Mouse (Mus musculus) heart, adult 2 months (tissue): ENCODE measurements around the gene Itgb3bp. TPM values are rescaled to one million over a fixed set of nuclear protein-coding genes. Genes with fewer than 3 reads are reported as not detected.

Experiments
- DNase-seq, 2 experiments: peaks; one replicate each; pipeline ENCODE4 v3.0.0; 2021
- H3K27ac ChIP-seq: fragments of 200-600 bp; 2 replicates; pipeline ENCODE4 v1.8.1; 2022
- H3K27me3 ChIP-seq: fragments of 200-500 bp; 2 replicates; pipeline ENCODE4 v1.6.1; 2012; ENCODE audit warnings: mild to moderate bottlenecking, low read length, inconsistent platforms, mixed read lengths; ENCODE audit not compliant: control insufficient read depth, insufficient read depth
- H3K36me3 ChIP-seq: fragments of 200-500 bp; 2 replicates; pipeline ENCODE4 v1.6.1; 2012; ENCODE audit warnings: low read length, inconsistent platforms; ENCODE audit not compliant: control insufficient read depth, insufficient read depth
- H3K4me1 ChIP-seq: fragments of 200-500 bp; 2 replicates; pipeline ENCODE4 v1.6.1; 2011; ENCODE audit warnings: low read length; ENCODE audit not compliant: control insufficient read depth, insufficient read depth
- H3K4me3 ChIP-seq: fragments of 200-600 bp; 2 replicates; pipeline ENCODE4 v1.8.1; 2022
- H3K79me2 ChIP-seq: fragments of 200-500 bp; replicated peaks from 2 replicates; pipeline ENCODE4 v1.6.1; 2012; ENCODE audit warnings: mild to moderate bottlenecking, inconsistent platforms, low read length, moderate library complexity, mixed read lengths; ENCODE audit not compliant: control insufficient read depth, insufficient read depth
- H3K9ac ChIP-seq: fragments of 200-500 bp; 2 replicates; pipeline ENCODE4 v1.6.1; 2012; ENCODE audit warnings: low read depth, mild to moderate bottlenecking, control low read depth, inconsistent platforms, low read length, mixed read lengths
- CTCF ChIP-seq: fragments of 200-600 bp; IDR thresholded peaks from 2 replicates; pipeline ENCODE4 v1.8.1; 2022; ENCODE audit warnings: antibody characterized with exemption, mild to moderate bottlenecking, moderate library complexity
- EP300 ChIP-seq: fragments of 200-500 bp; IDR thresholded peaks from 2 replicates; pipeline ENCODE4 v1.6.1; 2011; ENCODE audit warnings: low read depth, low read length, control low read depth; ENCODE audit not compliant: insufficient read depth
- POLR2A ChIP-seq: fragments of 200-500 bp; IDR thresholded peaks from 2 replicates; pipeline ENCODE4 v1.6.1; 2011; ENCODE audit warnings: mild to moderate bottlenecking, low read depth, low read length, control low read depth; ENCODE audit not compliant: insufficient read depth
- WGBS: fragments of 180-500 bp; shearing (Covaris S2); methylation state at CpG from one replicate; pipeline ENCODE4 v1.1.7; 2018; 5-methylcytosine and 5-hydroxymethylcytosine counted together
- intact Hi-C: fragments of 180-260 bp; cut with DNase I; formaldehyde crosslinking; loops from one replicate; pipeline ENCODE4 v1.15.1; 2025
- polyA plus RNA-seq: library from polyadenylated mRNA; depleted of rRNA; stranded (reverse); fragments of >200 nt; gene quantifications from 2 replicates; pipeline ENCODE4 v1.2.3, GENCODE M21; 2012
- total RNA-seq, 2 experiments: library from RNA; stranded (reverse); gene quantifications; 2 replicates each; pipeline ENCODE4 v1.2.3; 2021

Gene Itgb3bp
- total and polyA plus RNA-seq, 3 experiments = 0.86 to 5.0 (median 4.9) TPM

DNA sequence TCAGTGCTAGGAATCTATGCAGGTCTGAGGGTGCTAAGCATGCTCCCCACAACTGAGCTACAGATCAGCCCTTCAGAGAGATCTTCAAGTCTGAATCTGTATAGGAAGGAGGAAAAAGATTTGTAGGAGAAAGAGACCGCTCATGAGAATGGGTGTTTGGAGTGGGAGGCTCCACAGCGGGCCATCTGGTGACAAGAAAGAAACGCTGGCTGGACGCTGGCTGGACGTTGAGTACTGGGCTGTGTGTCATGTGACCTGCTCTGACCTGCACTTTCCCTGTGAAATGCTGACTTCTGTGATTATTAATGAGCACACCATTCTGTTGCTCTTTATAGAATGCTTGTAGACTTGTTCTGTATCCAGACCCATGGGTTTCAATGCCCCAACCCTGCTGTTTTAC, 39.7 kb upstream of the Itgb3bp start:
- Histone ChIP-seq H3K27me3 (no peaks in the 10 kb centered on the region), H3K36me3 (peaks cover 2% of the 10 kb centered on the region; the same call in 1 of the 2 replicates), H3K27ac (peak overlapping the region; percentile 62), H3K4me3 (no peak overlapping the region), H3K79me2 (no peaks in the 10 kb centered on the region), H3K4me1 (peaks cover 3% of the 10 kb centered on the region), H3K9ac (no peak overlapping the region)
- intact Hi-C loops = no loop called here
- TF ChIP-seq POLR2A (no peak), CTCF (no peak)
- 54% methylated on average over 5 of the region's 5 CpGs for WGBS
- peak; percentile 53 to 63 for DNase-seq

DNA sequence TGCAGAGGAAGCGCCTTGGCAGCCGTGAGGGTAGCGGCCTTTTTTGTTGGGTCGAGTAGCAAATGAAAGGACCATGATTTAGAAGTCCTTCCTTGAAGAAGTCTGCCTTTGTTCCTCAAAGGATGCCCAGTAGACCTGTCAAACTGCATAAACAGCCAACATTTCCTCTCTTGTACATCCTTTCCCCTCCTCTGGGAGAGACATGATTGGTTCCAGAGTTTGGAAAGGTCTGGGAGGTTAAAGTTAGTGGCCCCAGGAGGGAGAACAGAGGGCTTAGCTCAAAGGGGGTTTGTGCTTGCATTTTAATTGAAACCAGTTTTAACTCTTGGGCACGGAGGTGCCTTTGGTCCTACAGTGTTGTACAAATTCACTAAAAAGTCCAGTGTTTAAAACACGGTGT, 36.9 kb upstream of the Itgb3bp start:
- DNase-seq = no peak
- TF ChIP-seq POLR2A (no peak), CTCF (no peak), EP300 (no peak)
- Histone ChIP-seq H3K27me3 (no peaks in the 10 kb centered on the region), H3K27ac (no peak overlapping the region), H3K36me3 (peaks cover 2% of the 10 kb centered on the region; the same call in 1 of the 2 replicates), H3K4me3 (no peak overlapping the region), H3K4me1 (no peaks in the 10 kb centered on the region; the same call in 1 of the 2 replicates), H3K79me2 (no peaks in the 10 kb centered on the region), H3K9ac (no peak overlapping the region)
- intact Hi-C loops = no loop called here
- 88% methylated on average over 6 of the region's 6 CpGs for WGBS

DNA sequence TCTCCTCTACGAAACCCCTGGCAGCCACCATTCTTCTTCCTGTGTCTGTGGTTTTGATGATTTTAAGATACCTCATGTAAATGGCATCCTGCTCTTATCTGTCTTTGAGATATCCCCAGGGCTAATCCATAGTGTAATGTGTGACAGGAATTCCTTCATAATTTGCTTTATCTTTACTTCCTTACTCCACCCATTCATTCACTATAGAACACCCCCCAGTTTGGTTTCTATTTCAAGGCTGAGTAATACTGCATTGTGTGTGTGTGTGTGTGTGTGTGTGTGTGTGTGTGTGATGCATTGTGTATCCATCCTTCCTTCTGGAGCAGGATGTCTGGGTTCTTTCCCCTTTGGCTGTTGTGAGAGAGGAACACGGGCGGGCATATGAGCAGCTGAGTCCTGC, 29.7 kb upstream of the Itgb3bp start:
- Histone ChIP-seq H3K27me3 (no peaks in the 10 kb centered on the region), H3K9ac (no peak overlapping the region), H3K4me3 (no peak overlapping the region), H3K27ac (no peak overlapping the region), H3K4me1 (peaks cover 6% of the 10 kb centered on the region), H3K36me3 (peaks cover 2% of the 10 kb centered on the region; the same call in 1 of the 2 replicates), H3K79me2 (no peaks in the 10 kb centered on the region)
- intact Hi-C loops = loop anchor here (10.0 kb wide), 1 partner anchor 135 kb away; the partner anchor contains the start of gene Ror1
- no peak for TF ChIP-seq EP300
- no peak for TF ChIP-seq CTCF
- TF ChIP-seq POLR2A = no peak
- DNase-seq = no peak
- WGBS = 50% methylated on average over 3 of the region's 3 CpGs

DNA sequence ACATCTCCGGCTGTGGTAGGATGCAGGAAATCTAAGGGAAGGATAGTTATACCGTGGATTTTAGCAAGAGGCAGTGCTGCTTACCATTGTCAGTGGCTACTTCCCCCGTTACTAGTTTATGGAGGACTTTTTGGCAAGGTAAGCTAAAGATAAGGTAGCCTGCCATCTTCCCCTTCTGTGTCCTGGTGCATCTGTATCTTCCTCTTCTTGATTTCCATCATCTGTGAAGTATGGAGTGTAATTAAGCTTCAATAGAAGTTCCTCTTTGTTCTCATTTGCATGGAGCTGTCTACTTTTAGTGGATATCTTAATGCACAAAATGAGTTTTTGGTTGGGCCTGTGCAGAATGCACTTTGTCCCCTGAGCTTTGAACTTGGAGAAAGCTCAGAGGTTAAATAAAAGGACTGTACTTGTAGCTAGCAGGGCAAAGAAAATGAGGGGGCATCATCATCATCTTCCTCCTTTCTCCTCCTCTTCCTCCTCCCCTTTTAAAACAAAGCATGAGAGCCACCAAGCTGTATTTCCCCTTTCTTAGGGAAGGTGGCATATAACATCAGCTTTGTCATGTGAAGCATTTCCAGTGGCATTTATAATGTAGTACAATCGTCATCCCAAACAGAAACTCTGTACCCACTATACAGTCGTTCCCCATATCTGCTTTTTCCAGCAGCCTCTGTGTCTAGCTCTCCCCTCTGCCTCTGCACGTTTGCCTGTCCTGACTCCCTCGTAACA, 28.6 kb upstream of the Itgb3bp start:
- Histone ChIP-seq H3K79me2 (no peaks in the 10 kb centered on the region), H3K27ac (peak overlapping the region; percentile 4; the same call in 1 of the 2 replicates), H3K4me1 (peaks cover 6% of the 10 kb centered on the region), H3K9ac (no peak overlapping the region), H3K27me3 (no peaks in the 10 kb centered on the region), H3K4me3 (no peak overlapping the region), H3K36me3 (peaks cover 2% of the 10 kb centered on the region; the same call in 1 of the 2 replicates)
- no peak for TF ChIP-seq CTCF
- no peak for TF ChIP-seq EP300
- no peak for TF ChIP-seq POLR2A
- 46% methylated on average over 7 of the region's 7 CpGs for WGBS
- intact Hi-C loops = loop anchor here (10.0 kb wide), 1 partner anchor 137 kb away; the partner anchor contains the start of gene Ror1
- no peak for DNase-seq

DNA sequence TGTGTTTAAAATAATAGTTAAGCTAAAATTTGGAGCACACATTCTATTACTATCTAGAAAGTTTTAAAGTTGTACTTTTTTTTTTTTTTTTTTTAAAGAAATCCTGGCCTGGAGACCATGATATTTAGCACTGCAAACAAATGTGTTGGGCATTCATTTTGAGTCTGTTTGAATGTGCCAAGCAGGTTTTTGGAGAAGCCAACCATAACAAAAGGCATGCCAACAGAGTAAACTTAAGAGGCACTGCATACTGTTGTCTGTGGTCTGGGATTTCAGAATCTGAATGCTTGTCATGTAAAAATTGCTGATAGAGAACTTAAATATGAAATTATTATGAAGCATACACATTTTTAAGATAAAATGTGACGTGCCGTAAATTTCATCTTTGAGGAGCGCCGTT, 27.6 kb upstream of the Itgb3bp start:
- TF ChIP-seq POLR2A (no peak), EP300 (no peak), CTCF (no peak)
- H3K9ac ChIP-seq = no peak overlapping the region
- intact Hi-C loops = loop anchor here (10.0 kb wide), 1 partner anchor 138 kb away; the partner anchor contains the start of gene Ror1

DNA sequence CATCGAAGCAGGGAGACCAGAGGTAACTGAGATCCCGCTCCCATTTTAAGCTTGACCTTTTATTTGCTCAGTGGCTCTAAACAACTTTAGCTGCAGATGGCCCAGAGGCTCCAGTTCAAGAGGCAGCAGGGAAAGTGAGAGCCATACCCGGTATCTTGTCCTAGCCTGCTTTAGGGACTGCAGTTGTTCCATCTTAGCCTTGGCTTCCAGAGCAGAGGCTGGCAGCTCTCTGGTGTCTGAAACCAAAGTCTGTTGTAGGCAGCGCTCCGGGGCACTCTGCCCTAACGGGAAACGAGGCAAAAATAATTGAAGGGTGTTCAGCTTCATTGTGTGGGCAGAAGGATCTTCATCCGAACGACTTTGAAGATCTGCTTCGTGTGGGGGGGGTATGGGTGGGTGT, 25.8 kb upstream of the Itgb3bp start:
- Histone ChIP-seq H3K4me1 (peaks cover 6% of the 10 kb centered on the region), H3K27ac (no peak overlapping the region), H3K79me2 (no peaks in the 10 kb centered on the region), H3K9ac (no peak overlapping the region), H3K27me3 (no peaks in the 10 kb centered on the region), H3K36me3 (peaks cover 3% of the 10 kb centered on the region; the same call in 1 of the 2 replicates), H3K4me3 (no peak overlapping the region)
- 78% methylated on average over 10 of the region's 10 CpGs for WGBS
- intact Hi-C loops = loop anchor here (10.0 kb wide), 1 partner anchor 139 kb away; the partner anchor contains the start of gene Ror1
- no peak for DNase-seq
- TF ChIP-seq EP300 = no peak

More for the DNA sequence above, 27.6 kb upstream of the Itgb3bp start:
- no peaks in the 10 kb centered on the region for H3K79me2 ChIP-seq
- no peak for DNase-seq
- H3K27me3 ChIP-seq = no peaks in the 10 kb centered on the region
- peaks cover 3% of the 10 kb centered on the region; the same call in 1 of the 2 replicates for H3K36me3 ChIP-seq
- H3K4me3 ChIP-seq = no peak overlapping the region
- 87% methylated on average over 4 of the region's 4 CpGs for WGBS
- no peak overlapping the region for H3K27ac ChIP-seq
- peaks cover 6% of the 10 kb centered on the region for H3K4me1 ChIP-seq
